Mouse (Mus musculus) CH12.LX (cell line): ENCODE measurements around the gene Metap1. TPM values are rescaled to one million over a fixed set of nuclear protein-coding genes. Genes with fewer than 3 reads are reported as not detected.

Experiments
- DNase-seq: peaks from one replicate; pipeline ENCODE4 v3.0.0-alpha.2; 2013; ENCODE audit errors: extremely low read depth
- H3K27ac ChIP-seq: 2 replicates; pipeline ENCODE4 v1.5.1; 2012; ENCODE audit warnings: low read depth, mild to moderate bottlenecking, control low read depth, moderate library complexity; ENCODE audit not compliant: insufficient read depth
- H3K27me3 ChIP-seq: replicated peaks from 2 replicates; pipeline ENCODE3; 2012; ENCODE audit warnings: inconsistent platforms
- H3K36me3 ChIP-seq, 2 experiments: replicated peaks in 1 of 2; 2 replicates each; pipeline versions ENCODE3 to v1.6.1; 2012; ENCODE audit warnings: inconsistent platforms in 1 of 2, low read length in 1 of 2, mild to moderate bottlenecking in 1 of 2, mixed read lengths in 1 of 2, moderate library complexity in 1 of 2; ENCODE audit not compliant: control insufficient read depth in 1 of 2, insufficient read depth in 1 of 2
- H3K4me1 ChIP-seq, 2 experiments: 2 replicates each; pipeline ENCODE4 v1.6.1; 2012; ENCODE audit warnings: inconsistent platforms in 1 of 2, moderate library complexity in 1 of 2; ENCODE audit not compliant: insufficient read depth in 2 of 2, control insufficient read depth in 1 of 2
- H3K4me2 ChIP-seq: 2 replicates; pipeline ENCODE4 v1.6.1; 2012; ENCODE audit warnings: low read depth, mild to moderate bottlenecking, control low read depth; ENCODE audit not compliant: poor library complexity, insufficient read depth, severe bottlenecking
- H3K4me3 ChIP-seq, 3 experiments: fragments of 150-350 bp in 1 of 3; sonication (generic) in 1 of 3; replicated peaks in 1 of 3; 2 replicates each; pipeline versions ENCODE3 to v1.5.1; 2011 to 2012; ENCODE audit warnings: low read depth in 2 of 3, low read length in 2 of 3, mild to moderate bottlenecking in 2 of 3, moderate library complexity in 2 of 3, control low read depth in 1 of 3, improper control_type of control experiment in 1 of 3, inconsistent platforms in 1 of 3, mixed read lengths in 1 of 3; ENCODE audit not compliant: poor library complexity in 1 of 3
- H3K79me2 ChIP-seq: replicated peaks from 2 replicates; pipeline ENCODE4 v1.6.1; 2012; ENCODE audit warnings: mild to moderate bottlenecking, moderate library complexity; ENCODE audit not compliant: control insufficient read depth, poor library complexity, insufficient read depth, severe bottlenecking; ENCODE audit errors: extremely low read depth
- H3K9ac ChIP-seq: 2 replicates; pipeline ENCODE4 v1.6.1; 2012; ENCODE audit warnings: low read depth, mild to moderate bottlenecking, control low read depth, moderate library complexity; ENCODE audit not compliant: insufficient read depth
- H3K9me3 ChIP-seq: replicated peaks from 2 replicates; pipeline ENCODE3; 2012; ENCODE audit warnings: low read length, inconsistent platforms, mixed read lengths
- BHLHE40 ChIP-seq: IDR thresholded peaks from 2 replicates; pipeline ENCODE4 v1.6.1; 2011; ENCODE audit warnings: mild to moderate bottlenecking, low read depth, low read length, improper control_type of control experiment
- CTCF ChIP-seq, 2 experiments: IDR thresholded peaks in 1 of 2; conservative IDR thresholded peaks in 1 of 2; 2 replicates each; pipeline ENCODE4 v1.5.1; 2011 to 2012; ENCODE audit warnings: low read depth in 2 of 2, low read length in 2 of 2, improper control_type of control experiment in 1 of 2, inconsistent platforms in 1 of 2, mild to moderate bottlenecking in 1 of 2, moderate library complexity in 1 of 2
- ELF1 ChIP-seq: IDR thresholded peaks from 2 replicates; pipeline ENCODE4 v1.6.1; 2014; ENCODE audit warnings: low read depth, mild to moderate bottlenecking, inconsistent platforms, low read length, improper control_type of control experiment
- ETS1 ChIP-seq: conservative IDR thresholded peaks from 2 replicates; pipeline ENCODE4 v1.6.1; 2012; ENCODE audit warnings: low read depth, mild to moderate bottlenecking, inconsistent platforms, low read length, improper control_type of control experiment, moderate library complexity
- GABPA ChIP-seq: IDR thresholded peaks from 2 replicates; pipeline ENCODE4 v1.6.1; 2012; ENCODE audit warnings: low read depth, low read length, improper control_type of control experiment, inconsistent platforms; ENCODE audit not compliant: insufficient replicate concordance
- HCFC1 ChIP-seq: IDR thresholded peaks from 2 replicates; pipeline ENCODE4 v1.6.1; 2012; ENCODE audit warnings: low read depth, mild to moderate bottlenecking, inconsistent platforms, low read length, improper control_type of control experiment
- JUN ChIP-seq: IDR thresholded peaks from 2 replicates; pipeline ENCODE4 v1.6.1; 2011; ENCODE audit warnings: low read depth, mild to moderate bottlenecking, low read length, improper control_type of control experiment, moderate library complexity; ENCODE audit not compliant: insufficient read depth
- MAX ChIP-seq: IDR thresholded peaks from 2 replicates; pipeline ENCODE4 v1.6.1; 2011; ENCODE audit warnings: low read length, improper control_type of control experiment
- PAX5 ChIP-seq: IDR thresholded peaks from 2 replicates; pipeline ENCODE4 v1.6.1; 2012; ENCODE audit warnings: low read length, inconsistent platforms, mixed read lengths
- RAD21 ChIP-seq: IDR thresholded peaks from 2 replicates; pipeline ENCODE4 v1.6.1; 2011; ENCODE audit warnings: low read depth, mild to moderate bottlenecking, low read length, improper control_type of control experiment, moderate library complexity
- UBTF ChIP-seq: IDR thresholded peaks from 2 replicates; pipeline ENCODE4 v1.6.1; 2012; ENCODE audit warnings: low read depth, mild to moderate bottlenecking, inconsistent platforms, low read length, improper control_type of control experiment, moderate library complexity
- ZMIZ1 ChIP-seq: IDR thresholded peaks from 2 replicates; pipeline ENCODE4 v1.6.1; 2012; ENCODE audit warnings: low read depth, mild to moderate bottlenecking, inconsistent platforms, low read length, improper control_type of control experiment
- dilution Hi-C: fragments of 300-500 bp; cut with MboI; formaldehyde crosslinking; loops from 2 replicates; pipeline ENCODE4 v1.14.3; 2020; ENCODE audit warnings: low sequenced_read_pairs; ENCODE audit not compliant: extremely low pct_unique_long_range_greater_than_20kb, extremely low pct_ligation_motif_present
- in situ Hi-C: fragments of 300-500 bp; cut with MboI; formaldehyde crosslinking; loops from 3 replicates; pipeline ENCODE4 v1.14.3; 2019; ENCODE audit warnings: low sequenced_read_pairs, low pct_ligation_motif_present, low pct_unique_long_range_greater_than_20kb, mixed read lengths
- polyA plus RNA-seq: library from polyadenylated mRNA; unstranded; fragments of >175 nt; gene quantifications from 2 replicates; pipeline ENCODE4 v1.2.1, GENCODE M21; 2012; ENCODE audit warnings: low read depth; ENCODE audit not compliant: insufficient read length
- total RNA-seq, 2 experiments: library from RNA; depleted of rRNA; stranded (reverse); fragments of 300-350 nt in 1 of 2; fragments of >200 nt in 1 of 2; gene quantifications; 2 replicates each; pipeline ENCODE4 v1.2.3; 2012 to 2014

The Metap1 gene
- total and polyA plus RNA-seq, 3 experiments: 77.9 to 163 (median 143) TPM

DNA sequence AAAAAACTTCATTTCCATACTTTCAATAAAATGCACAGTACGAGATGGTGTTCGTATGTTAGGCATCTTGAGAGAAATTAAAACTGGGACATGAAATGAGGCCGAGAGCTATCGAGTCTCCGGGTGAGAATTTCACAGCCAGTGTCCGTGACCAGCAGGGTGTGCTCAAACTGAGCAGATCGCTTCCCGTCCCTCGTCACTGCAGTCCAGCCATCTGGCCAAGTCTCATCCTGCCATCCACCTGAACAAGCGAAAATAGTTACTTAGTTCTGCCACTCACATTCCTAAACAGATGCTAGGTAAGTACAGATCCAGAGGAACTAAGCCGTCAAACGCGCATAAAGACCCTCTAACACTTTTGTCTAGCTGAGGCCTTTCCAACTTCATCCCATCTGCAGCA, 29.1 kb downstream of the Metap1 start:
- H3K4me2 ChIP-seq: no peak overlapping the region
- dilution Hi-C loops (no loop called here), in situ Hi-C loops (no loop called here)
- H3K79me2 ChIP-seq: no peaks in the 10 kb centered on the region
- no peak for DNase-seq
- peaks cover 82 to 99% of the 10 kb centered on the region in 2 experiments for H3K36me3 ChIP-seq
- H3K4me1 ChIP-seq: peaks cover 0 to 3% of the 10 kb centered on the region in 2 experiments; a peak in 1 of 4 replicates
- H3K27ac ChIP-seq: no peak overlapping the region
- H3K27me3 ChIP-seq: no peaks in the 10 kb centered on the region
- H3K9ac ChIP-seq: no peak overlapping the region
- H3K9me3 ChIP-seq: peaks cover 9% of the 10 kb centered on the region
- no peak overlapping the region for H3K4me3 ChIP-seq
- TF ChIP-seq GABPA (no peak), PAX5 (no peak), CTCF (conservative IDR thresholded peaks at IDR 0.05 in 1 of 2, IDR thresholded peaks at IDR 0.05 in 1 of 2; ENCODE audit: low read depth in 2 of 2, low read length in 2 of 2) (peak in 1 of 2 experiments; percentile 30; a peak in 1 of 4 replicates), ELF1 (no peak), RAD21 (peak; percentile 32)

GRCm38 (mm10) chr3:138458441-138458840, 30.9 kb downstream of the Metap1 start:
- Histone ChIP-seq H3K36me3 (peaks cover 82 to 99% of the 10 kb centered on the region in 2 experiments), H3K27me3 (no peaks in the 10 kb centered on the region), H3K4me3 (no peak overlapping the region), H3K4me1 (peaks cover 0 to 3% of the 10 kb centered on the region in 2 experiments; a peak in 1 of 4 replicates), H3K27ac (no peak overlapping the region), H3K9me3 (peaks cover 9% of the 10 kb centered on the region), H3K79me2 (no peaks in the 10 kb centered on the region), H3K9ac (no peak overlapping the region), H3K4me2 (no peak overlapping the region)
- DNase-seq: no peak
- in situ Hi-C loops (no loop called here), dilution Hi-C loops (no loop called here)
- TF ChIP-seq ZMIZ1 (no peak), MAX (no peak), UBTF (no peak)

GRCm38 (mm10) chr3:138454711-138455435, 34.4 kb downstream of the Metap1 start:
- no peaks in the 10 kb centered on the region for H3K79me2 ChIP-seq
- peaks cover 80 to 98% of the 10 kb centered on the region in 2 experiments for H3K36me3 ChIP-seq
- no peaks in the 10 kb centered on the region for H3K27me3 ChIP-seq
- no peaks in the 10 kb centered on the region for H3K4me1 ChIP-seq
- H3K4me3 ChIP-seq: no peak overlapping the region
- in situ Hi-C loops: no loop called here
- no peak overlapping the region for H3K4me2 ChIP-seq
- dilution Hi-C loops: no loop called here
- no peaks in the 10 kb centered on the region for H3K9me3 ChIP-seq
- no peak overlapping the region for H3K9ac ChIP-seq
- H3K27ac ChIP-seq: no peak overlapping the region
- no peak for TF ChIP-seq HCFC1
- TF ChIP-seq JUN: no peak
- TF ChIP-seq ETS1: no peak
- no peak for TF ChIP-seq UBTF
- TF ChIP-seq BHLHE40: no peak
- no peak for TF ChIP-seq RAD21
- TF ChIP-seq CTCF (conservative IDR thresholded peaks at IDR 0.05 in 1 of 2, IDR thresholded peaks at IDR 0.05 in 1 of 2; ENCODE audit: low read depth in 2 of 2, low read length in 2 of 2): no peak
- DNase-seq: no peak
